Mouse (Mus musculus): ENCODE data around the gene Olfr71. TPM values are rescaled to one million over a fixed set of nuclear protein-coding genes. Genes with fewer than 3 reads are reported as not detected.

The Olfr71 gene
- total and polyA plus RNA-seq, 2 experiments: not detected

DNA sequence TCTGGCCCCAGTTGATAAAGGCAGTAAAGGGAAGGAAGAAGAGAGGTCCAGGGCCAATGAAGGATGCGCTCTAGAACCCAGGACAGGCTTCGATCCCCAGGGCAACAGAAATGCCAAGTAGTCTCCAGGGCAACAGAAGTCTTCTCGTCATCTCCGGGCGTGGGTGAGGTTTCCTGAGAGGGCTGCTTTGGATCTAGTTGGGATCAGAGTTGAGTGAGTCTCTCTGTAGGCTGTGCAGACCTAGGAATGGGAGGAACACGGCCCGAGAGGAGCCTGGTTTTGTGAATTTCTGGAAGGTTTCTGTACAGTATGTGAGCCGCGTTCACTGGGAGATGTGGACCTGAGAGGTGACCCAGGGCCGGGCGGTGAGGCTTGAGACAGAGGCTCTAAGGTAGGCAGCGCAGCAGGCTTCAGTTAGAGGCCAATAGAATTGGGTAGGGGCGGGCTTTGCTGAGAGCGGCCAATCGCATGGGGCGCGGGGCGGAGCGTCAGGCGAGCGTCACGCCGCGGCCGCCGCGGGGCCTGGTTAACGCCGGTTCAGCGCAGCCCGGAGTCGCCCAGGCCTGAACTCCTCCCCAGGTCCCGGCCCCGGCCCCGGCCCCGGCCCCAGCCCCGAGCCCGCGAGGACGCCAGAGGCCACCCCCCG is 41.1 kb downstream of the Olfr71 start, which contains the start of the genes Tmem8b and Fam221b:
Gene Tmem8b, plus strand, starts transcription at position 190 of the 646 bp plus-strand sequence.
Gene Fam221b, minus strand, starts transcription at position 364 of the 646 bp plus-strand sequence.
- TF ChIP-seq POLR2A (IDR thresholded peaks at IDR 0.05; ENCODE audit: extremely low read depth, insufficient read depth, low read length): no peak
- no peaks in the 10 kb centered on the region for H3K36me3 ChIP-seq (ENCODE audit: control insufficient read depth, insufficient read depth, low read length)
- H3K9ac ChIP-seq (ENCODE audit: low read depth, low read length): peak within 1 kb of the TSS; percentile 73
- peak; percentile 74 for DNase-seq (ENCODE audit: extremely low read depth, low read depth, low spot score)
- H3K27ac ChIP-seq (replicated peaks; ENCODE audit: insufficient read depth, low read depth, low read length): no peak within 1 kb of the TSS
- no peaks in the 10 kb centered on the region for H3K79me2 ChIP-seq (ENCODE audit: control insufficient read depth, insufficient read depth, low read length)
- WGBS: 2% methylated on average over 38 of the region's 41 CpGs
- peaks cover 7% of the 10 kb centered on the region; the same call in 1 of the 2 replicates for H3K4me1 ChIP-seq (ENCODE audit: control insufficient read depth, insufficient read depth, low read length)
- peak within 1 kb of the TSS; percentile 77 for H3K4me3 ChIP-seq (ENCODE audit: insufficient read depth, low read depth, low read length)
- H3K27me3 ChIP-seq (ENCODE audit: control insufficient read depth, insufficient read depth, low read length): no peaks in the 10 kb centered on the region

DNA sequence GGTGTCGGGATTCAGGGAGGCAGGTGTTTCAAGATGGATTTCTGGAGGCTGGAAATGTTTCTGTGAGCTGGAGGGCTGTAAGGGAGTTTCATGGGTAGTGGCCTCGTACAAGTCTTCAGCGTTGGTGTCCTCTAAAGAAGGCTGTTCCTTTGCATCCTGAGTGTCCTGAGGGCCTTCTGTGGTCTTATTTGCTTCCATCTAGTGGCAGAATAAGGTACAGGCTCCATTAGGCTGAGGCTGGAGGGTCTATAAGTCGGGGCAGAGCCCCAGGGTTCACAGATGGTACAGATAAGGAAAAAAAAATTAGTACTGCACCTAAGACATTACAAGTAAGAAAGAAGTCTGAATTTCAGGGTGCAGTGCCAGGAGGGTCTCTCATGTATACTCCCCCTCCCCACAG is 43.6 kb downstream of the Olfr71 start:
- H3K4me1 ChIP-seq (ENCODE audit: control insufficient read depth, insufficient read depth, low read length): peaks cover 7% of the 10 kb centered on the region; the same call in 1 of the 2 replicates
- TF ChIP-seq POLR2A (IDR thresholded peaks at IDR 0.05; ENCODE audit: extremely low read depth, insufficient read depth, low read length): no peak
- TF ChIP-seq CTCF (IDR thresholded peaks at IDR 0.05; ENCODE audit: low read depth, low read length): no peak
- no peak for DNase-seq (ENCODE audit: extremely low read depth, low read depth, low spot score)
- H3K4me3 ChIP-seq (ENCODE audit: insufficient read depth, low read depth, low read length): no peak overlapping the region
- H3K79me2 ChIP-seq (ENCODE audit: control insufficient read depth, insufficient read depth, low read length): no peaks in the 10 kb centered on the region
- peaks cover 2% of the 10 kb centered on the region; the same call in 1 of the 2 replicates for H3K27me3 ChIP-seq (ENCODE audit: control insufficient read depth, insufficient read depth, low read length)
- WGBS: 27% methylated on average over 4 of the region's 4 CpGs
- H3K36me3 ChIP-seq (ENCODE audit: control insufficient read depth, insufficient read depth, low read length): no peaks in the 10 kb centered on the region
- H3K27ac ChIP-seq (replicated peaks; ENCODE audit: insufficient read depth, low read depth, low read length): no peak overlapping the region
- no peak overlapping the region for H3K9ac ChIP-seq (ENCODE audit: low read depth, low read length)

DNA sequence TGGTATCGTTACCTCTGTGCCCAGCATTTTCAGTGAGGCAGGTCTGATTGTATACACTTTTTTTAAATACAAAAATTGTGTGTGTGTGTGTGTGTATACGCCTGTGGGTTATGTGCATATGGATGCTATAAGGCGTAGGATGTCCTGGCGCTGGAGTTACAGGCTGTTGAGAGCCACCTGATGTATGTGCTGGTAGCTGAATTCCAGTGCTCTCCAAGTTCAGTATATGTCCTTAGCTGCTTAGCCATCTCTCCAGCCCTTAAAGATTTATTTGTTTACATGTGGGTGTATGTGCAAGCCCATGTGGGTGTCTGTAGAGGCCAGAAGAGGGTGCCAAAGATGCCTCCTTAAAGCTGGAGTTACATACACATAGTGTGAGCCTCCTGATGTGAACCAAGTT is 52.9 kb downstream of the Olfr71 start:
- H3K4me3 ChIP-seq (ENCODE audit: insufficient read depth, low read depth, low read length): no peak overlapping the region
- peaks cover 4% of the 10 kb centered on the region for H3K4me1 ChIP-seq (ENCODE audit: control insufficient read depth, insufficient read depth, low read length)
- no peak for DNase-seq (ENCODE audit: extremely low read depth, low read depth, low spot score)
- H3K27me3 ChIP-seq (ENCODE audit: control insufficient read depth, insufficient read depth, low read length): peaks cover 2% of the 10 kb centered on the region; the same call in 1 of the 2 replicates
- TF ChIP-seq CTCF (IDR thresholded peaks at IDR 0.05; ENCODE audit: low read depth, low read length) (no peak), POLR2A (IDR thresholded peaks at IDR 0.05; ENCODE audit: extremely low read depth, insufficient read depth, low read length) (no peak)
- H3K27ac ChIP-seq (replicated peaks; ENCODE audit: insufficient read depth, low read depth, low read length): no peak overlapping the region
- H3K36me3 ChIP-seq (ENCODE audit: control insufficient read depth, insufficient read depth, low read length): no peaks in the 10 kb centered on the region
- H3K79me2 ChIP-seq (ENCODE audit: control insufficient read depth, insufficient read depth, low read length): 0 out of 2 replicates have a peak, but pooled peaks cover 2% of the 10 kb centered on the region
- H3K9ac ChIP-seq (ENCODE audit: low read depth, low read length): no peak overlapping the region
- 65% methylated on average over 4 of the region's 4 CpGs for WGBS

DNA sequence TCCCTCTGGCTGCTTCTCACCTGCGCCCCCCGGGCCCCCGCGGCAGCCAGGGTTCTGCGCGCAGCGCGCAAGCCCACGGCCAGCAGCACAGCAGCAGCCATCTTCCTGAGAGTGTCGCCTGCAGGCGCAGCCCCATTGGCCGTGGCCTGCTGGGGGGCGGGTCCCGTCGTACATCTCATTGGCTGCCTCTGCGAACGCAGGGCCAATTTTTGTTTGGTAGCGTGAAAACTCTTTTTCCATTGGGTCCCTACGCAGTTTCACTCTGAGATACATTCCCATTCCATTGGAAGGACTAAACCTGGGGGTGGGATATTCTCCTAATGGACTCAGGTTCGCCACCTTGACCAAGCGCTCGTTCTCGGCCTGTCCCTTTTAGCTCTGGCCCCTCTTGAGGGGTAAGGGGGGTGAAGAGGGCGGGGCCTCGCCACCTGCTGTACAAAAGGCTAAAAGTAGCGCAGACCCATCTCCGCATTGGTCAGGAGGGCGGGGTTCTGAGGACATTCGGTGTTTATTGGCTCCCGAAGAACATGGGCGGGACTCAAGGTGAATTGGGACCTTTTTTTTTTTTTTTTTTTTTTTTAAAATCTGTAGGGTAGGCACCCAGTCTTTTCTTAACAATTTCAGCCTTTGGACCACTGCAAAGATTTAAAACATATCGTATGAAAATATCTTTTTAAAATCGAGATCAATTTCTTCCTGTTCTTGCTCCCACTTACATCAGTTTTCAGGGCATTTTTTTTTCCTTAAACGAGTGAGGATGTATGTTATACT is 53.5 kb downstream of the Olfr71 start, which contains the start of gene Hint2:
Gene Hint2, minus strand, starts transcription at position 128 of the 771 bp plus-strand sequence.
- H3K36me3 ChIP-seq (ENCODE audit: control insufficient read depth, insufficient read depth, low read length): no peaks in the 10 kb centered on the region
- 2% methylated on average over 34 of the region's 34 CpGs for WGBS
- H3K4me1 ChIP-seq (ENCODE audit: control insufficient read depth, insufficient read depth, low read length): peaks cover 4% of the 10 kb centered on the region
- no peaks in the 10 kb centered on the region for H3K27me3 ChIP-seq (ENCODE audit: control insufficient read depth, insufficient read depth, low read length)
- peak; percentile 99 for DNase-seq (ENCODE audit: extremely low read depth, low read depth, low spot score)
- H3K27ac ChIP-seq (replicated peaks; ENCODE audit: insufficient read depth, low read depth, low read length): peak within 1 kb of the TSS; percentile 97
- H3K4me3 ChIP-seq (ENCODE audit: insufficient read depth, low read depth, low read length): peak within 1 kb of the TSS; percentile 91
- peak within 1 kb of the TSS; percentile 87 for H3K9ac ChIP-seq (ENCODE audit: low read depth, low read length)
- TF ChIP-seq POLR2A (IDR thresholded peaks at IDR 0.05; ENCODE audit: extremely low read depth, insufficient read depth, low read length) (peak; percentile 91), CTCF (IDR thresholded peaks at IDR 0.05; ENCODE audit: low read depth, low read length) (no peak)
- 0 out of 2 replicates have a peak, but pooled peaks cover 2% of the 10 kb centered on the region for H3K79me2 ChIP-seq (ENCODE audit: control insufficient read depth, insufficient read depth, low read length)

DNA sequence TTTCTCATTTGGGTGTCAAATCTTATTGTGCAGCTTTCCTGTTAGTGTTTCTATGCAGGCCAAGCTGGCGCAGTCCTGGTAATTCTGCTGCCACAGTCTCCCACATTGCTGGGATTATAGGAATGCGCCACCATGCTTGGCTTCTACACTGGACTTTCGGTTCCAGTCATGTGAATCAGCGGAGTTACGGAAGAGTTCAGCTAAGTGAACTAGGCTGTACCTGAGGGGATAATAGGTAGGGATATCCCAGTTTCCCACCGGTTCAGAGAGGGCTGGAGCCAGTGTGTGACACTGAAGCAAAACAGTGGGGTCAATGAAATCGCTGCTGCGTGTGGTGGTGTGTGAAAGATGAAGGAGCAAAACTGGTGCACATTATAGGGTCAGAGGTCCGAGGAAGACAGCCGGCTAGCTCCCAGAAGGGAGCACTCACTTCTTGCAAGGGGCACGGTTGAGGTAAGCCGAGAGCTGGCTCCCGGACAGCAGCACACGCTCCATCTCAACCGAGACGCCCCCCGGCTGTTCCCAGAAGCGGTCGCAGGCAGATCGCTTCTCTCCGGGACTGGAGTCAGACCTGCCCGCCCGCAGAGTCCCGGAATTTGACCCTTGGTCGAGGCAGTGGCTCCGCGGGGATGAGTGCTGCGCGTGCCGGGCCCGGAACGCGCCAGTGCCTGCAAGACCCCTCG is 54.3 kb downstream of the Olfr71 start:
- H3K79me2 ChIP-seq (ENCODE audit: control insufficient read depth, insufficient read depth, low read length): 0 out of 2 replicates have a peak, but pooled peaks cover 2% of the 10 kb centered on the region
- peak; percentile 75 for DNase-seq (ENCODE audit: extremely low read depth, low read depth, low spot score)
- H3K36me3 ChIP-seq (ENCODE audit: control insufficient read depth, insufficient read depth, low read length): no peaks in the 10 kb centered on the region
- H3K27me3 ChIP-seq (ENCODE audit: control insufficient read depth, insufficient read depth, low read length): no peaks in the 10 kb centered on the region
- peak overlapping the region; percentile 87 for H3K9ac ChIP-seq (ENCODE audit: low read depth, low read length)
- TF ChIP-seq POLR2A (IDR thresholded peaks at IDR 0.05; ENCODE audit: extremely low read depth, insufficient read depth, low read length): no peak
- TF ChIP-seq CTCF (IDR thresholded peaks at IDR 0.05; ENCODE audit: low read depth, low read length): no peak
- 3% methylated on average over 34 of the region's 34 CpGs for WGBS
- H3K4me3 ChIP-seq (ENCODE audit: insufficient read depth, low read depth, low read length): peak overlapping the region; percentile 91
- peaks cover 4% of the 10 kb centered on the region for H3K4me1 ChIP-seq (ENCODE audit: control insufficient read depth, insufficient read depth, low read length)
- H3K27ac ChIP-seq (replicated peaks; ENCODE audit: insufficient read depth, low read depth, low read length): peak overlapping the region; percentile 97

Other genes starting within 250 kb of the Olfr71 start
- not detected in 2 replicates for gene Sit1, start 226.5 kb downstream of the Olfr71 start, total RNA-seq (2014; rRNA removed)
- 0.13 and 0.51 TPM in 2 replicates for gene Sit1, start 226.5 kb downstream of the Olfr71 start, polyA plus RNA-seq (2012; rRNA removed)
- 190 and 221 TPM in 2 replicates for gene Ccdc107, start 217.4 kb downstream of the Olfr71 start, total RNA-seq (2014; rRNA removed)
- 260 and 344 TPM in 2 replicates for gene Ccdc107, start 217.4 kb downstream of the Olfr71 start, polyA plus RNA-seq (2012; rRNA removed)
- 0.74 and 0.94 TPM in 2 replicates for gene Arhgef39, start 210.6 kb downstream of the Olfr71 start, total RNA-seq (2014; rRNA removed)
- 0.81 and 1.4 TPM in 2 replicates for gene Arhgef39, start 210.6 kb downstream of the Olfr71 start, polyA plus RNA-seq (2012; rRNA removed)
- 0.20 and 0.28 TPM in 2 replicates for gene Car9, start 203.3 kb downstream of the Olfr71 start, total RNA-seq (2014; rRNA removed)
- gene Car9, start 203.3 kb downstream of the Olfr71 start, polyA plus RNA-seq (2012; rRNA removed): 0.14 and 0.20 TPM in 2 replicates
- gene Tpm2, start 186.5 kb downstream of the Olfr71 start, total RNA-seq (2014; rRNA removed): 1.8 and 8.4 TPM in 2 replicates
- 3.8 TPM in 2 replicates for gene Tpm2, start 186.5 kb downstream of the Olfr71 start, polyA plus RNA-seq (2012; rRNA removed)
- gene Creb3, start 147.9 kb downstream of the Olfr71 start, total RNA-seq (2014; rRNA removed): 37.8 and 41.1 TPM in 2 replicates
- gene Creb3, start 147.9 kb downstream of the Olfr71 start, polyA plus RNA-seq (2012; rRNA removed): 47.9 and 62.0 TPM in 2 replicates
- gene Tln1, start 147.6 kb downstream of the Olfr71 start, total RNA-seq (2014; rRNA removed): 39.9 and 42.8 TPM in 2 replicates
- gene Tln1, start 147.6 kb downstream of the Olfr71 start, polyA plus RNA-seq (2012; rRNA removed): 29.9 and 38.6 TPM in 2 replicates
- 15.9 and 18.7 TPM in 2 replicates for gene Rgp1, start 131.5 kb downstream of the Olfr71 start, total RNA-seq (2014; rRNA removed)
- gene Rgp1, start 131.5 kb downstream of the Olfr71 start, polyA plus RNA-seq (2012; rRNA removed): 33.2 and 44.5 TPM in 2 replicates
- 5.1 and 5.3 TPM in 2 replicates for gene Gba2, start 131.4 kb downstream of the Olfr71 start, total RNA-seq (2014; rRNA removed)
- gene Gba2, start 131.4 kb downstream of the Olfr71 start, polyA plus RNA-seq (2012; rRNA removed): 8.9 and 10.9 TPM in 2 replicates
- gene Msmp, start 125.8 kb downstream of the Olfr71 start, total RNA-seq (2014; rRNA removed): not detected in 2 replicates
- gene Msmp, start 125.8 kb downstream of the Olfr71 start, polyA plus RNA-seq (2012; rRNA removed): not detected in 2 replicates
- 22.9 and 29.2 TPM in 2 replicates for gene Npr2, start 78.3 kb downstream of the Olfr71 start, total RNA-seq (2014; rRNA removed)
- gene Npr2, start 78.3 kb downstream of the Olfr71 start, polyA plus RNA-seq (2012; rRNA removed): 24.1 and 39.1 TPM in 2 replicates
- gene Spag8, start 56.7 kb downstream of the Olfr71 start, total RNA-seq (2014; rRNA removed): 0.47 and 0.55 TPM in 2 replicates
- 0.83 and 1.1 TPM in 2 replicates for gene Spag8, start 56.7 kb downstream of the Olfr71 start, polyA plus RNA-seq (2012; rRNA removed)
- gene Hint2, start 53.8 kb downstream of the Olfr71 start, total RNA-seq (2014; rRNA removed): 202 and 236 TPM in 2 replicates
- 215 and 231 TPM in 2 replicates for gene Hint2, start 53.8 kb downstream of the Olfr71 start, polyA plus RNA-seq (2012; rRNA removed)
- gene Tmem8b, start 41.3 kb downstream of the Olfr71 start, total RNA-seq (2014; rRNA removed): 0.46 and 0.81 TPM in 2 replicates
- gene Tmem8b, start 41.3 kb downstream of the Olfr71 start, polyA plus RNA-seq (2012; rRNA removed): 1.8 and 1.9 TPM in 2 replicates
- gene Fam221b, start 41.1 kb downstream of the Olfr71 start, total RNA-seq (2014; rRNA removed): not detected in 2 replicates
- 0.02 TPM in 1 of 2 replicates, not detected in the other for gene Fam221b, start 41.1 kb downstream of the Olfr71 start, polyA plus RNA-seq (2012; rRNA removed)
- not detected in 2 replicates for gene Olfr70, start 9.4 kb downstream of the Olfr71 start, total RNA-seq (2014; rRNA removed)
- not detected in 2 replicates for gene Olfr70, start 9.4 kb downstream of the Olfr71 start, polyA plus RNA-seq (2012; rRNA removed)
- gene Hrct1, start 16.9 kb upstream of the Olfr71 start, total RNA-seq (2014; rRNA removed): 0.09 and 0.13 TPM in 2 replicates
- 0.07 and 0.21 TPM in 2 replicates for gene Hrct1, start 16.9 kb upstream of the Olfr71 start, polyA plus RNA-seq (2012; rRNA removed)
- gene Spaar, start 19.8 kb upstream of the Olfr71 start, total RNA-seq (2014; rRNA removed): 0.07 and 0.18 TPM in 2 replicates
- 0.07 and 0.12 TPM in 2 replicates for gene Spaar, start 19.8 kb upstream of the Olfr71 start, polyA plus RNA-seq (2012; rRNA removed)
- gene Olfr159, start 60.8 kb upstream of the Olfr71 start, total RNA-seq (2014; rRNA removed): not detected in 2 replicates
- not detected in 2 replicates for gene Olfr159, start 60.8 kb upstream of the Olfr71 start, polyA plus RNA-seq (2012; rRNA removed)
- not detected in 2 replicates for gene Olfr156, start 113.6 kb upstream of the Olfr71 start, total RNA-seq (2014; rRNA removed)
- gene Olfr156, start 113.6 kb upstream of the Olfr71 start, polyA plus RNA-seq (2012; rRNA removed): not detected in 2 replicates
- not detected in 2 replicates for gene Olfr157, start 129.9 kb upstream of the Olfr71 start, total RNA-seq (2014; rRNA removed)
- gene Olfr157, start 129.9 kb upstream of the Olfr71 start, polyA plus RNA-seq (2012; rRNA removed): not detected in 2 replicates
- gene Olfr155, start 141.3 kb upstream of the Olfr71 start, total RNA-seq (2014; rRNA removed): not detected in 2 replicates
- gene Olfr155, start 141.3 kb upstream of the Olfr71 start, polyA plus RNA-seq (2012; rRNA removed): not detected in 2 replicates
- 1.9 and 2.2 TPM in 2 replicates for gene Reck, start 165.3 kb upstream of the Olfr71 start, total RNA-seq (2014; rRNA removed)
- 2.4 and 2.6 TPM in 2 replicates for gene Reck, start 165.3 kb upstream of the Olfr71 start, polyA plus RNA-seq (2012; rRNA removed)
- gene Glipr2, start 247.1 kb upstream of the Olfr71 start, total RNA-seq (2014; rRNA removed): 0.83 and 2.0 TPM in 2 replicates
- 0.67 and 1.2 TPM in 2 replicates for gene Glipr2, start 247.1 kb upstream of the Olfr71 start, polyA plus RNA-seq (2012; rRNA removed)

Data from liver, adult 2 months (tissue).